Mouse (Mus musculus): ENCODE results near the gene D430041D05Rik. TPM values are rescaled to one million over a fixed set of nuclear protein-coding genes. Genes with fewer than 3 reads are reported as not detected.

Gene D430041D05Rik
- polyA plus RNA-seq, 1 experiment from 2014 or later = 0.05 TPM

DNA sequence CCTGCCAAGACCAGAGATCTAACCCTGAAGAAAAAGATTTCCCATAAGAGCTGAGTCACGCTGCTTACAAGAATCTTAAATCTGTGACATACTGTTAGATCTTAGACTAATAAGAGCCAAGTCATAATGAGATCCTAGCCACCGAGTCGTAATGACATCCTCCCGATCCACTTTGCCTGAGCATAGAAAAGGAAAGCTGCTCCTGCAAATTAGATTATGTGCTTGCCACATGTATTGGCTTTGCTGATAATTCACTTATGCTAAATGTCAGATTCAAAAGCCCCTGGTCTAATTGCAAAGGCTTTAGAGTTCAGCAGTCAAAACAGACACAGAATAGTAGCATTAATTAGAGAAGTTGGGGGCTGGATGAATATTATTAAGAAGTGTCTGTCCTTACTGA is 164.0 kb downstream of the D430041D05Rik start:
- Histone ChIP-seq H3K9me3 (ENCODE audit: control insufficient read depth, low read length) (0 out of 2 replicates have a peak, but pooled peaks cover 4% of the 10 kb centered on the region), H3K4me1 (ENCODE audit: control insufficient read depth in 2 of 2, insufficient read depth in 2 of 2, low read length in 2 of 2) (no peaks in the 10 kb centered on the region), H3K4me3 (ENCODE audit: control insufficient read depth in 1 of 2, insufficient read depth in 1 of 2, low read depth in 1 of 2, low read length in 2 of 2) (no peak overlapping the region), H3K4me2 (ENCODE audit: low read length) (no peak overlapping the region), H3K36me3 (ENCODE audit: control insufficient read depth, insufficient read depth, low read length) (no peaks in the 10 kb centered on the region), H3K27me3 (ENCODE audit: control insufficient read depth, insufficient read depth, low read length) (no peaks in the 10 kb centered on the region), H3K27ac (replicated peaks in 1 of 2; ENCODE audit: control insufficient read depth in 1 of 2, insufficient read depth in 1 of 2, low read depth in 2 of 2, low read length in 2 of 2) (no peak overlapping the region), H3K9ac (ENCODE audit: low read length) (no peak overlapping the region)
- no peak for ATAC-seq (ENCODE audit: insufficient number of reproducible peaks, insufficient read depth, low FRiP score, low read depth)
- 78% methylated on average over 4 of the region's 4 CpGs for WGBS

DNA sequence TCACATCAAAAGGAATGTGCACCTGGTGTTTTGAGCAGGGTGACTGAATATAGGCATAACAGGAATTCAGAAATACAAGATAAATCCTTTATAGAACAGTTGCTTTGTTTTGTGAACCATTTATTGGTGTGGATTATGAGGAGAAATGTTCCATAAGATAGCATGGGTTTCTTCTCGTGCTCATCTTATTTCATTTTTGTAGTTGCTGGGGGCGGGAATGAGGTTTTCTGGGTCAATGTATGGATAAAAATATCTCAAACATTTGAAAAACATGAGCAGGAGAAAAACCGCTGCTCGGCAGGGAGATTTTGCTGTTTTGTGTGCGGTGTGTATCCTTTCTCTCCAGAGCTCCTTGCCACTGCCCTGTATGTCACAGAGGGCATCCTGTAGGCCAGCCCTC is 168.8 kb downstream of the D430041D05Rik start:
- H3K9ac ChIP-seq (ENCODE audit: low read length) = no peak overlapping the region
- H3K4me1 ChIP-seq (ENCODE audit: control insufficient read depth in 2 of 2, insufficient read depth in 2 of 2, low read length in 2 of 2) = no peaks in the 10 kb centered on the region
- no peak overlapping the region for H3K27ac ChIP-seq (replicated peaks in 1 of 2; ENCODE audit: control insufficient read depth in 1 of 2, insufficient read depth in 1 of 2, low read depth in 2 of 2, low read length in 2 of 2)
- ATAC-seq (ENCODE audit: insufficient number of reproducible peaks, insufficient read depth, low FRiP score, low read depth) = no peak
- no peaks in the 10 kb centered on the region for H3K27me3 ChIP-seq (ENCODE audit: control insufficient read depth, insufficient read depth, low read length)
- H3K4me3 ChIP-seq (ENCODE audit: control insufficient read depth in 1 of 2, insufficient read depth in 1 of 2, low read depth in 1 of 2, low read length in 2 of 2) = no peak overlapping the region
- no peaks in the 10 kb centered on the region for H3K36me3 ChIP-seq (ENCODE audit: control insufficient read depth, insufficient read depth, low read length)
- WGBS = 88% methylated on average over 5 of the region's 5 CpGs
- H3K9me3 ChIP-seq (ENCODE audit: control insufficient read depth, low read length) = 0 out of 2 replicates have a peak, but pooled peaks cover 4% of the 10 kb centered on the region
- H3K4me2 ChIP-seq (ENCODE audit: low read length) = no peak overlapping the region

DNA sequence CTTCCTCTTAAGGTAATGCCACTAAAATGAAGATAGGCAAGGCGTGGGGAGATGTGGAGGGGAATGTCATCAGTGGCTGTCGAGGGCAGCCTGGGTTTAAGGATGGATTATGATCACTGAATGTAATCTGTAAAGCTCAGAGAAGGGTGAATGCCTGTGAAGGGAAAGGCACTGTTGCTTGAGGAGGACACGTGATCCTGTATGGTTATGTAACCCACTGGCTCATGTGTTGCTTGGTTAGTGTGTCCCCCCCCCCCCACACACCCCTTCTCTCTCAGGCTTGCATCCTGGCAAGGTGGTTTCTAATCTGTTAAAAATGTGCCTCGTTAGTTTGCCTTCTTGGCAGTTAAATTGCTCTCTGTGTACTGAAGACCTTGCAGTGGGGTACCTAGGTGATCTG is 173.7 kb downstream of the D430041D05Rik start:
- H3K4me3 ChIP-seq (ENCODE audit: control insufficient read depth in 1 of 2, insufficient read depth in 1 of 2, low read depth in 1 of 2, low read length in 2 of 2) = no peak overlapping the region
- no peak overlapping the region for H3K27ac ChIP-seq (replicated peaks in 1 of 2; ENCODE audit: control insufficient read depth in 1 of 2, insufficient read depth in 1 of 2, low read depth in 2 of 2, low read length in 2 of 2)
- H3K4me2 ChIP-seq (ENCODE audit: low read length) = no peak overlapping the region
- WGBS = 41% methylated on average over 4 of the region's 4 CpGs
- no peak overlapping the region for H3K9ac ChIP-seq (ENCODE audit: low read length)
- H3K36me3 ChIP-seq (ENCODE audit: control insufficient read depth, insufficient read depth, low read length) = no peaks in the 10 kb centered on the region
- H3K27me3 ChIP-seq (ENCODE audit: control insufficient read depth, insufficient read depth, low read length) = no peaks in the 10 kb centered on the region
- ATAC-seq (ENCODE audit: insufficient number of reproducible peaks, insufficient read depth, low FRiP score, low read depth) = no peak
- no peaks in the 10 kb centered on the region for H3K4me1 ChIP-seq (ENCODE audit: control insufficient read depth in 2 of 2, insufficient read depth in 2 of 2, low read length in 2 of 2)
- H3K9me3 ChIP-seq (ENCODE audit: control insufficient read depth, low read length) = no peaks in the 10 kb centered on the region

- no peak for ATAC-seq (ENCODE audit: insufficient number of reproducible peaks, insufficient read depth, low FRiP score, low read depth)
- no peak overlapping the region for H3K27ac ChIP-seq (replicated peaks in 1 of 2; ENCODE audit: control insufficient read depth in 1 of 2, insufficient read depth in 1 of 2, low read depth in 2 of 2, low read length in 2 of 2)
- H3K4me3 ChIP-seq (ENCODE audit: control insufficient read depth in 1 of 2, insufficient read depth in 1 of 2, low read depth in 1 of 2, low read length in 2 of 2) = no peak overlapping the region
- no peaks in the 10 kb centered on the region for H3K36me3 ChIP-seq (ENCODE audit: control insufficient read depth, insufficient read depth, low read length)
- no peak overlapping the region for H3K9ac ChIP-seq (ENCODE audit: low read length)
- H3K4me1 ChIP-seq (ENCODE audit: control insufficient read depth in 2 of 2, insufficient read depth in 2 of 2, low read length in 2 of 2) = no peaks in the 10 kb centered on the region
- WGBS = 57% methylated on average over 2 of the region's 2 CpGs
- H3K27me3 ChIP-seq (ENCODE audit: control insufficient read depth, insufficient read depth, low read length) = no peaks in the 10 kb centered on the region
- no peaks in the 10 kb centered on the region for H3K9me3 ChIP-seq (ENCODE audit: control insufficient read depth, low read length)
- H3K4me2 ChIP-seq (ENCODE audit: low read length) = no peak overlapping the region
These were observed 180.4 kb downstream of the D430041D05Rik start for GRCm38 (mm10) chr2:104230444-104230843.

- no peaks in the 10 kb centered on the region for H3K27me3 ChIP-seq (ENCODE audit: control insufficient read depth, insufficient read depth, low read length)
- 73% methylated on average over 4 of the region's 4 CpGs for WGBS
- no peak overlapping the region for H3K27ac ChIP-seq (replicated peaks in 1 of 2; ENCODE audit: control insufficient read depth in 1 of 2, insufficient read depth in 1 of 2, low read depth in 2 of 2, low read length in 2 of 2)
- no peaks in the 10 kb centered on the region for H3K9me3 ChIP-seq (ENCODE audit: control insufficient read depth, low read length)
- H3K36me3 ChIP-seq (ENCODE audit: control insufficient read depth, insufficient read depth, low read length) = no peaks in the 10 kb centered on the region
- no peak overlapping the region for H3K4me3 ChIP-seq (ENCODE audit: control insufficient read depth in 1 of 2, insufficient read depth in 1 of 2, low read depth in 1 of 2, low read length in 2 of 2)
- no peaks in the 10 kb centered on the region for H3K4me1 ChIP-seq (ENCODE audit: control insufficient read depth in 2 of 2, insufficient read depth in 2 of 2, low read length in 2 of 2)
- no peak for ATAC-seq (ENCODE audit: insufficient number of reproducible peaks, insufficient read depth, low FRiP score, low read depth)
- no peak overlapping the region for H3K9ac ChIP-seq (ENCODE audit: low read length)
- no peak overlapping the region for H3K4me2 ChIP-seq (ENCODE audit: low read length)
These were observed 184.8 kb downstream of the D430041D05Rik start for GRCm38 (mm10) chr2:104226057-104226456.

DNA sequence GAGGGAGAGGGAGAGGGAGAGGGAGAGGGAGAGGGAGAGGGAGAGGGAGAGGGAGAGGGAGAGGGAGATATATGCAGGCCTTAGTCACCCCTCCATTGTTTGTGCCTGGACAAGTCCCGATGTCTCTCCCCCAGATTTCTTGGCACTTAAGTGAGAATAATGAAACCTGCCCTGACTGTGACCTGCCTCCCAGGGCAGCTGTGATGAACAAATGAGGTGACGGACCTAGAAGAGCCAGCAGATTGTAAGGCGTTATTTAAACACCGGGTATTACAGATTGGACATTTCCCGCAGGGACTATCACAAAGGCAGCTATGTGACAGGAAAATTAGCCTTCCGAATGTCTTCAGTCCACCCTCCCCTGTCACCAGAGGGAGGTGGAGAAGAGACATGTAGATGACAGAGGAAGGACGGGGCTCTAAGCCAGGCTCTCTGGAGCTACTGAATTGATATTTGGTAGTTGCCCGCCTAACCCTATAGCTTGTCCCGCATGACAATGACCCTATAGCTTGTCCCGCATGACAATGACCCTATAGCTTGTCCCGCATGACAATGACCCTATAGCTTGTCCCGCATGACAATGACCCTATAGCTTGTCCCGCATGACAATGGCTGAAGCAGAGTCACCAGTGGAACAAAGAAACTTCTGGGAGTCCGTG is 191.0 kb downstream of the D430041D05Rik start:
- no peak overlapping the region for H3K27ac ChIP-seq (replicated peaks in 1 of 2; ENCODE audit: control insufficient read depth in 1 of 2, insufficient read depth in 1 of 2, low read depth in 2 of 2, low read length in 2 of 2)
- WGBS = 68% methylated on average over 14 of the region's 14 CpGs
- H3K27me3 ChIP-seq (ENCODE audit: control insufficient read depth, insufficient read depth, low read length) = no peaks in the 10 kb centered on the region
- ATAC-seq (ENCODE audit: insufficient number of reproducible peaks, insufficient read depth, low FRiP score, low read depth) = no peak
- no peak overlapping the region for H3K4me2 ChIP-seq (ENCODE audit: low read length)
- no peaks in the 10 kb centered on the region for H3K9me3 ChIP-seq (ENCODE audit: control insufficient read depth, low read length)
- no peak overlapping the region for H3K9ac ChIP-seq (ENCODE audit: low read length)
- H3K4me1 ChIP-seq (ENCODE audit: control insufficient read depth in 2 of 2, insufficient read depth in 2 of 2, low read length in 2 of 2) = no peaks in the 10 kb centered on the region
- no peak overlapping the region for H3K4me3 ChIP-seq (ENCODE audit: control insufficient read depth in 1 of 2, insufficient read depth in 1 of 2, low read depth in 1 of 2, low read length in 2 of 2)
- H3K36me3 ChIP-seq (ENCODE audit: control insufficient read depth, insufficient read depth, low read length) = no peaks in the 10 kb centered on the region

DNA sequence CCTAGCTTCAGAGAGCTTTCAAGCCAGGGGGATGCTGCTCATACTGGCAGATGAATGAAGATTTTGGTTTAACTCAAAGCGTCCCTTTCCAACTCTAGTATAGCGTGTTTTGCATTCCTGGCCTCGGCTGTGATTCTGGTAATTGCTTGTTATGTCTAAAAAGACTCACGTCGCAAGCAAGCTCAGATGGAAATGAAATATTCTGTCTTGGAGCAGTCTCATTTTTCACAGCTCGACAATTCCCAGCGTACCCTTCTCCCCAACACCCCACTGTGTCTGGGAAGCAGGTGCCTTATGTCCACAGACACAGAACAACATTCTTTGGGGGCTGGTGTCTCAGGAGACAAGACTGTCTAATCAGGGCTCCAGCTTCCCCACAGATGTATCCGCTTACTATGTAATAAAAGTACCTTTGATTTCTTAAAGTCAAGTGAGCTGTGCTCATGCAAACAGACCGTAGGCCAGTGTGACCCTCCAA is 192.2 kb downstream of the D430041D05Rik start:
- Histone ChIP-seq H3K27ac (replicated peaks in 1 of 2; ENCODE audit: control insufficient read depth in 1 of 2, insufficient read depth in 1 of 2, low read depth in 2 of 2, low read length in 2 of 2) (no peak overlapping the region), H3K4me2 (ENCODE audit: low read length) (no peak overlapping the region), H3K27me3 (ENCODE audit: control insufficient read depth, insufficient read depth, low read length) (no peaks in the 10 kb centered on the region), H3K4me1 (ENCODE audit: control insufficient read depth in 2 of 2, insufficient read depth in 2 of 2, low read length in 2 of 2) (no peaks in the 10 kb centered on the region), H3K9ac (ENCODE audit: low read length) (no peak overlapping the region), H3K36me3 (ENCODE audit: control insufficient read depth, insufficient read depth, low read length) (no peaks in the 10 kb centered on the region), H3K9me3 (ENCODE audit: control insufficient read depth, low read length) (no peaks in the 10 kb centered on the region), H3K4me3 (ENCODE audit: control insufficient read depth in 1 of 2, insufficient read depth in 1 of 2, low read depth in 1 of 2, low read length in 2 of 2) (no peak overlapping the region)
- WGBS = 74% methylated on average over 9 of the region's 9 CpGs
- ATAC-seq (ENCODE audit: insufficient number of reproducible peaks, insufficient read depth, low FRiP score, low read depth) = no peak

DNA sequence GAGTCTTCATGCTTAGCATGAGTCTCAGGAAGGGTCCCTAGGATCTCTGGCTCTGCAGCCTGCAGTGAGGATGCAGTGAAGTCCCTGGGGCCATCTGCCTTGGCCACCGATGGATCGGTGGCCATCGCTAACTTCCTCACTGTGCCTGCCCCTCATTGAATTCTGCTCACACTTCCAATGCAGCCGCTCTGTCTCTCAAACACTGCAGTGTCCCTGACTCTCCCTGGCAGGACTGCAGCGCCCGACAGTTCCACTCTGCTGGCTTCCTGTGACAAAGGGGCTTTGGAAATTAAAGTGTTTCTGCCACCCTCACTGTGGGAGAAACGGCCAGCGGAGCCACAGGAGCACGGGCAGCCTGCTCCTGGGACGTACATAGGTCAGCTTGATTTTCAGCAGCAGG is 192.7 kb downstream of the D430041D05Rik start:
- H3K9ac ChIP-seq (ENCODE audit: low read length) = no peak overlapping the region
- H3K4me2 ChIP-seq (ENCODE audit: low read length) = no peak overlapping the region
- no peak overlapping the region for H3K27ac ChIP-seq (replicated peaks in 1 of 2; ENCODE audit: control insufficient read depth in 1 of 2, insufficient read depth in 1 of 2, low read depth in 2 of 2, low read length in 2 of 2)
- no peaks in the 10 kb centered on the region for H3K4me1 ChIP-seq (ENCODE audit: control insufficient read depth in 2 of 2, insufficient read depth in 2 of 2, low read length in 2 of 2)
- no peaks in the 10 kb centered on the region for H3K9me3 ChIP-seq (ENCODE audit: control insufficient read depth, low read length)
- no peak for ATAC-seq (ENCODE audit: insufficient number of reproducible peaks, insufficient read depth, low FRiP score, low read depth)
- WGBS = 70% methylated on average over 10 of the region's 10 CpGs
- no peaks in the 10 kb centered on the region for H3K27me3 ChIP-seq (ENCODE audit: control insufficient read depth, insufficient read depth, low read length)
- H3K4me3 ChIP-seq (ENCODE audit: control insufficient read depth in 1 of 2, insufficient read depth in 1 of 2, low read depth in 1 of 2, low read length in 2 of 2) = no peak overlapping the region
- no peaks in the 10 kb centered on the region for H3K36me3 ChIP-seq (ENCODE audit: control insufficient read depth, insufficient read depth, low read length)

All from heart, embryonic 14.5 days (tissue).